Mouse (Mus musculus) stomach, postnatal 0 days (tissue): Measurements from ENCODE around the gene Phldb3.

Experiments
- CTCF ChIP-seq: IDR thresholded peaks from 2 replicates; pipeline ENCODE4 v1.5.1; 2016; ENCODE audit warnings: antibody characterized with exemption, low read depth, mild to moderate bottlenecking, moderate library complexity
- EP300 ChIP-seq: optimal IDR thresholded peaks from 2 replicates; pipeline ENCODE3; 2016; ENCODE audit warnings: antibody characterized with exemption

- TF ChIP-seq CTCF = no peak
- no peak for TF ChIP-seq EP300
Measured at GRCm38 (mm10) chr7:24563191-24563836, 47.2 kb upstream of the Phldb3 start.
